Comparison of ENCODE assay signal across 20 mouse cellular contexts in genomic region chr3:26230006-26230405, GRCm38 (mm10).
DNase-seq lines count a peak whose midpoint lies in the region; ATAC-seq lines count a peak whose summit lies in the region.
"Had no signal": no experiment of that assay in that cellular context is flagged by ENCODE, and none has a peak within 500 bp of the region (broad histone marks: within the 10 kb centered on the region; RNA-seq: fewer than 3 reads in every experiment).

No protein-coding gene starts in this region.

- H3K9ac ChIP-seq in midbrain, embryonic 15.5 days, result no peak overlapping the region
- H3K9ac ChIP-seq: embryonic facial prominence, embryonic 15.5 days; forebrain, postnatal 0 days; heart, embryonic 15.5 days; kidney, embryonic 15.5 days; midbrain, embryonic 12.5 days; neural tube, embryonic 12.5 days had no signal

- ATAC-seq in megakaryocyte, adult 5-6 weeks (ENCODE audit: poor library complexity, severe bottlenecking), result no peak
- ATAC-seq in midbrain, embryonic 15.5 days (replicated peaks), result no peak
- ATAC-seq: activated CD4-positive, CD25-positive, alpha-beta regulatory T cell, adult 4 months; forebrain, postnatal 0 days; hindbrain, embryonic 16.5 days; intestine, embryonic 16.5 days; lung, postnatal 0 days had no signal

- no peaks in the 10 kb centered on the region for H3K9me3 ChIP-seq in midbrain, embryonic 15.5 days
- H3K9me3 ChIP-seq: embryonic facial prominence, embryonic 15.5 days; heart, embryonic 15.5 days; kidney, embryonic 15.5 days; midbrain, embryonic 12.5 days; neural tube, embryonic 12.5 days had no signal

- H3K27me3 ChIP-seq in midbrain, embryonic 15.5 days (replicated peaks), result no peaks in the 10 kb centered on the region
- H3K27me3 ChIP-seq: embryonic facial prominence, embryonic 15.5 days; heart, embryonic 15.5 days; kidney, embryonic 15.5 days; midbrain, embryonic 12.5 days; neural tube, embryonic 12.5 days had no signal

- peak; percentile 78 for DNase-seq in right cerebral cortex, adult 18-20 months
- no peak for DNase-seq in right cerebral cortex, postnatal 4 days
- DNase-seq in frontal cortex, adult 2 months (ENCODE audit: extremely low spot score in 1 of 2, low spot score in 1 of 2), result peak; percentile 81 to 85
- peak; percentile 58 to 86 for DNase-seq in left cerebral cortex, adult 9 months (ENCODE audit: low spot score in 2 of 2)
- DNase-seq in gastrocnemius, postnatal 4 days (ENCODE audit: low spot score in 2 of 2), result no peak
- DNase-seq: cerebellum, adult 9-11 months; forebrain, postnatal 0 days; gastrocnemius, postnatal 14 days; liver had no signal

- H3K4me1 ChIP-seq in midbrain, embryonic 15.5 days, result no peaks in the 10 kb centered on the region
- H3K4me1 ChIP-seq: embryonic facial prominence, embryonic 15.5 days; heart, embryonic 15.5 days; kidney, embryonic 15.5 days; midbrain, embryonic 12.5 days; neural tube, embryonic 12.5 days had no signal

- no peak overlapping the region for H3K4me3 ChIP-seq in midbrain, embryonic 15.5 days
- H3K4me3 ChIP-seq: embryonic facial prominence, embryonic 15.5 days; heart, embryonic 15.5 days; kidney, embryonic 15.5 days; midbrain, embryonic 12.5 days; neural tube, embryonic 12.5 days had no signal

- H3K36me3 ChIP-seq in midbrain, embryonic 15.5 days (replicated peaks), result no peaks in the 10 kb centered on the region
- H3K36me3 ChIP-seq: embryonic facial prominence, embryonic 15.5 days; heart, embryonic 15.5 days; kidney, embryonic 15.5 days; midbrain, embryonic 12.5 days; neural tube, embryonic 12.5 days had no signal

- no peak overlapping the region for H3K4me2 ChIP-seq in midbrain, embryonic 15.5 days
- H3K4me2 ChIP-seq: embryonic facial prominence, embryonic 15.5 days; heart, embryonic 15.5 days; kidney, embryonic 15.5 days; midbrain, embryonic 12.5 days; neural tube, embryonic 12.5 days had no signal

- 87% methylated on average over 2 of the region's 2 CpGs for WGBS in midbrain, embryonic 15.5 days

- H3K27ac ChIP-seq in midbrain, embryonic 15.5 days, result no peak overlapping the region
- H3K27ac ChIP-seq: embryonic facial prominence, embryonic 15.5 days; heart, embryonic 15.5 days; kidney, embryonic 15.5 days; midbrain, embryonic 12.5 days; neural tube, embryonic 12.5 days had no signal

Comparison
In these comparisons a context has a peak if more than half of its experiments do, and no peak if none do; other contexts are left out.
1. DNase-seq: peak in right cerebral cortex, adult 18-20 months (single experiment), frontal cortex, adult 2 months (2 of 2) and left cerebral cortex, adult 9 months (2 of 2); none in right cerebral cortex, postnatal 4 days (single experiment) and gastrocnemius, postnatal 4 days (0 of 2).